Mouse (Mus musculus) olfactory bulb, adult 2 months (tissue): Measurements from ENCODE around the gene Jakmip3. TPM values are rescaled to one million over a fixed set of nuclear protein-coding genes. Genes with fewer than 3 reads are reported as not detected.
A peak's percentile ranks its signal among the peaks of the same experiment; 100 is the strongest.

Experiments
- H3K27ac ChIP-seq: fragments of 200-500 bp; 2 replicates; pipeline ENCODE4 v1.5.1; 2012; ENCODE audit warnings: low read depth, low read length; ENCODE audit not compliant: insufficient read depth
- H3K4me1 ChIP-seq: fragments of 200-500 bp; 2 replicates; pipeline ENCODE4 v1.6.1; 2012; ENCODE audit warnings: low read length; ENCODE audit not compliant: control insufficient read depth, insufficient read depth
- H3K4me3 ChIP-seq: fragments of 200-500 bp; 2 replicates; pipeline ENCODE4 v1.5.1; 2012; ENCODE audit warnings: mild to moderate bottlenecking, low read depth, low read length, moderate library complexity; ENCODE audit not compliant: insufficient read depth
- CTCF ChIP-seq: fragments of 200-500 bp; IDR thresholded peaks from 2 replicates; pipeline ENCODE4 v1.5.1; 2012; ENCODE audit warnings: low read depth, mild to moderate bottlenecking, low read length, moderate library complexity; ENCODE audit not compliant: insufficient read depth
- POLR2A ChIP-seq: fragments of 200-500 bp; IDR thresholded peaks from 2 replicates; pipeline ENCODE4 v1.6.1; 2012; ENCODE audit warnings: mild to moderate bottlenecking, low read depth, low read length, moderate library complexity; ENCODE audit not compliant: insufficient read depth
- WGBS: fragments of 180-500 bp; shearing (Covaris S2); methylation state at CpG from one replicate; pipeline ENCODE4 v1.1.7; 2018; 5-methylcytosine and 5-hydroxymethylcytosine counted together
- polyA plus RNA-seq: library from polyadenylated mRNA; stranded (reverse); fragments of >200 nt; gene quantifications from 2 replicates; pipeline ENCODE4 v1.2.4, GENCODE M21; 2012; ENCODE audit warnings: low replicate concordance; ENCODE audit not compliant: missing spikeins, insufficient read depth, insufficient read length

Gene Jakmip3
- polyA plus RNA-seq, 1 experiment, result not detected

DNA sequence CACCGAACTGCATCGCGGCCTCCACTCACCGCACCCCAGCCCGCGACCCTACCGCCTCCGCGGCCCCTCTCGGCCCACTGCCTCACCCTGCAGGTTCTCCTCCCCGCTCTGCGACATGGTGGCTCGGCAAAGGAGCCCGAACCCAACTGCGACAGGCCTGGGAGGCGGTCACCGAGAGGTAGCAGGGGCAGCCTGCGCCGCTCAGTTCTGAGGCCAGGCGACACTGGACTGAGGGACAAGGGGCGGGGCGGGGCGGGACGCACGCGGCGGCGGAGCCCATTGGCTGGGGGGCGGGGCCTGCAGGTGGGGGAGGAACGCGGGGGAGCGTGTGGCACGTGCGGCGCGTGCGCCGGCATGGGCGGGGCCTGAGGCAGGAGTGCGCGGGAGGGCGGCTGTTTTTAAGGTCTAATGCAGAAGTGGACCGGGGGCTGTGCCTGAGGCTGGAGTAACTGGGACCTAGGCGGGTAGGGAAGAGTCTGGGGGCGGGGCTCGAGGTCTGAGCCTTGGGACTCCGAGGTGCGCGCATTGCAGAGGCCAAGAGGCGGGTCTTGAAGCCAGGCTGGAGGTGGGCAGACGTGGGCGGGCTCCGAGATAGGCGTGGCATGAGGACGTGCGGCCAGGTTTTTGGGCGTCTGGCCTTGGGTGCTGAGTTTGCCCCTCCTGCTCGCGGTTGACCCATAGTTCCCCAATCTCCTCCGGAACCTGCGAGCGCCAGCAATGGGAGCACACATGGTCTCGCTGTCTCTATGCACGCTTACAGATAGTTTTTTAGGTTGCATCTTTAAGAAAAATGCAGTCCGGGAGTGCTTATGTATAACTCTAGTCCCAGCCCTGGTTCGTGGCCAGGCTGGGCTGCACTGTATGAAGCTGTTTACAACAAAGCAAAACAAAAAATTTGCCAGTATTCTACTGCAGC, 31.0 kb upstream of the Jakmip3 start, which contains the start of gene Bnip3:
Gene Bnip3, minus strand, starts transcription at position 243 of the 916 bp plus-strand sequence.
- peaks cover 14% of the 10 kb centered on the region for H3K4me1 ChIP-seq
- WGBS, result under 1% methylated on average over 63 of the region's 66 CpGs
- H3K27ac ChIP-seq, result peak within 1 kb of the TSS; percentile 67; the same call in 1 of the 2 replicates
- TF ChIP-seq CTCF (no peak), POLR2A (peak; percentile 57; the same call in 1 of the 2 replicates)
- peak within 1 kb of the TSS; percentile 95 for H3K4me3 ChIP-seq

- Histone ChIP-seq H3K4me1 (peaks cover 14% of the 10 kb centered on the region), H3K4me3 (peak overlapping the region; percentile 95), H3K27ac (no peak overlapping the region)
- WGBS, result 27% methylated on average over 7 of the region's 7 CpGs
- no peak for TF ChIP-seq CTCF
- no peak for TF ChIP-seq POLR2A
Measured at GRCm38 (mm10) chr7:138910193-138910562, 30.4 kb upstream of the Jakmip3 start.

- TF ChIP-seq POLR2A (no peak), CTCF (no peak)
- Histone ChIP-seq H3K4me3 (no peak overlapping the region), H3K27ac (no peak overlapping the region), H3K4me1 (0 out of 2 replicates have a peak, but pooled peaks cover 3% of the 10 kb centered on the region)
- whole genome bisulfite sequencing, result 89% methylated on average over 3 of the region's 3 CpGs
Measured at GRCm38 (mm10) chr7:138913616-138914015, 26.9 kb upstream of the Jakmip3 start.

- WGBS, result 12% methylated on average over 26 of the region's 26 CpGs
- Histone ChIP-seq H3K27ac (no peak overlapping the region), H3K4me3 (peak overlapping the region; percentile 1; the same call in 1 of the 2 replicates), H3K4me1 (peaks cover 8% of the 10 kb centered on the region)
- TF ChIP-seq CTCF (no peak), POLR2A (no peak)
Measured at GRCm38 (mm10) chr7:138919156-138919944, 21.2 kb upstream of the Jakmip3 start.

DNA sequence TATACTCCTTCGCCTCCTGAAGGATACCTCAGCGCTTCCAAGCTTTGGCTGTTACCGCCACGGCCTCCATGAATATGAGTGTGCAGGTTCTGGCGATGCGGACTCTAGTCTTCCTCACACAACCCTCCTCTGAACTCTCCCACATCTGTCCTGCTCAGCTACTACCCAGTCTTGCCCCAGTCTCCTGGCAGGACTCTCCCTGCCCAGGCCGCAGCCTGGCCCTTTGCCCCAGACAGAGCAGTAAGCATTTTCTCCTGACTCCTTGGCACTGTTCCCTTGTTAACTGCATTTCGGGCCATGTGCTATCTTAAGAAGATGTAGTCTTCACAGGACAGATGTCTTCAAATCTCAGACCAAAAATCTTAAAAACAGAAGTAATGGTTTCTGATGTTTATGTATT, 18.9 kb upstream of the Jakmip3 start:
- WGBS, result 93% methylated on average over 8 of the region's 8 CpGs
- no peak overlapping the region for H3K4me3 ChIP-seq
- H3K27ac ChIP-seq, result no peak overlapping the region
- H3K4me1 ChIP-seq, result peaks cover 8% of the 10 kb centered on the region
- TF ChIP-seq CTCF, result no peak
- TF ChIP-seq POLR2A, result no peak

DNA sequence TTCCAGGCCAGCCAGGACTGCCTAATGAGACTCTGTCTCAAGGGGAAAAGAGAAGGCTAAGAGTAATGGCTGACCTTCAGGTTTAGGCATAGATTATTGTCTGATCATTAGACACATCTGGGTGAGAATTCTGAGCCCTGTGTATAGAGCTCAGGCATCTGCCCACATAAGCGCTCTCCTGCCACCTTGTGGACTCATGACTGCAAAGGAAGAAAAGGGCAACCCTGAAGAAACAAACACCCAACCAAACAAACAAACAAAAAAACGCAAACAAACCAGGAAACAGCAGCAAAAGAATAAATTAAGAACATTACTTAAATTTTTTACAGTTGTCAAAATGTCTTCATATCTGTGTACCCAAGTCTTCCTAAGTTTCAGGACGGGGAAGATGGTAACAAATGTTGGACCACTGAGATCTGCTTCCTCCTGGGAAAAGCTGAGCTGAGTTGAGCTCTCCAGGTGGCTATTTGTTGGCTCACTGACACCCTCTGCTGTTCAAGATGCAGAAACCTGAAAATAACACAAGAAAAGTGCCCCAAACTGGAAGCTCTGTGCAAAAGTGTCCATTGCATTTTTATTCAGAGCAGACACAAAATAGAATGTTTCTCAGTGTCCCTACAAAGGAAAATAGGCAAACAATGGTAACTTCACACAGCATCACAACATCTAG, 16.6 kb upstream of the Jakmip3 start:
- Histone ChIP-seq H3K27ac (no peak overlapping the region), H3K4me3 (no peak overlapping the region), H3K4me1 (peaks cover 8% of the 10 kb centered on the region)
- no peak for TF ChIP-seq CTCF
- no peak for TF ChIP-seq POLR2A
- 13% methylated on average over 3 of the region's 3 CpGs for WGBS

- H3K27ac ChIP-seq, result no peak overlapping the region
- TF ChIP-seq POLR2A, result no peak
- TF ChIP-seq CTCF, result no peak
- no peaks in the 10 kb centered on the region for H3K4me1 ChIP-seq
- 80% methylated on average over 4 of the region's 4 CpGs for WGBS
- no peak overlapping the region for H3K4me3 ChIP-seq
Measured at GRCm38 (mm10) chr7:138928456-138928855, 12.1 kb upstream of the Jakmip3 start.

DNA sequence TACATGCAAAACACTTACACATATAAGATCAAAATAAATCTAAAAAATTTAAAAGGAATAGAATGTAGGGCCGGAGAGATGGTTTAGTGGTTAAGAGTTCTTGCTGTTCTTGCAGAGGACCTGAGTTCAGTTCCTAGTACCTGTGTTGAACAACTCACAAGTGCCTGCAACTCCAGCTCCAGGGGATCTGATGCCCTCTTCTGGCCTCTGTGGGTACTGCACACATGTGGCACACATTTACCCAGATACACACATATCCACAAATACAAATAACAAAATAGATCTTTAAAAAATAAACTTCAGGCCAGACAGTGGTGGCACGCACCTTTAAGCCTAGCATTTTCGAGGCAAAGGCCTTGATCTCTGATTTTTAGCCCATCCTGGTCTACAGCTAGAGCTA, 6.0 kb upstream of the Jakmip3 start:
- TF ChIP-seq POLR2A, result no peak
- no peak for TF ChIP-seq CTCF
- H3K4me3 ChIP-seq, result no peak overlapping the region
- no peak overlapping the region for H3K27ac ChIP-seq
- 87% methylated on average over 3 of the region's 3 CpGs for WGBS
- no peaks in the 10 kb centered on the region for H3K4me1 ChIP-seq

- H3K4me3 ChIP-seq, result no peak overlapping the region
- TF ChIP-seq CTCF (no peak), POLR2A (no peak)
- no peak overlapping the region for H3K27ac ChIP-seq
- WGBS, result 79% methylated on average over 7 of the region's 7 CpGs
- peaks cover 6% of the 10 kb centered on the region for H3K4me1 ChIP-seq
Measured at GRCm38 (mm10) chr7:138938991-138939390, 1.5 kb upstream of the Jakmip3 start.
